Mouse (Mus musculus) R1 (cell line): ENCODE data around the gene Bmp2.

ENCODE experiments used
- DNase-seq: peaks from one replicate; pipeline ENCODE4 v3.0.0-alpha.2; 2018; ENCODE audit warnings: low read depth, low spot score

Bmp2 gene

GRCm38 (mm10) chr2:133552031-133552841, at the start of gene Bmp2:
Gene Bmp2 (plus strand): TSS chr2:133552159.
- DNase-seq: peak; percentile 50

GRCm38 (mm10) chr2:133505678-133506077, 46.3 kb upstream of the Bmp2 start:
- DNase-seq: no peak

GRCm38 (mm10) chr2:133507045-133507444, 44.9 kb upstream of the Bmp2 start:
- no peak for DNase-seq

- DNase-seq: no peak
Measured at GRCm38 (mm10) chr2:133509141-133509540, 42.8 kb upstream of the Bmp2 start.

- DNase-seq: no peak
Measured at GRCm38 (mm10) chr2:133511011-133511779, 40.8 kb upstream of the Bmp2 start.

- no peak for DNase-seq
Measured at GRCm38 (mm10) chr2:133516331-133517046, 35.5 kb upstream of the Bmp2 start.

- no peak for DNase-seq
Measured at GRCm38 (mm10) chr2:133517867-133518266, 34.1 kb upstream of the Bmp2 start.

- no peak for DNase-seq
Measured at GRCm38 (mm10) chr2:133521193-133521592, 30.8 kb upstream of the Bmp2 start.

GRCm38 (mm10) chr2:133522121-133522520, 29.8 kb upstream of the Bmp2 start:
- no peak for DNase-seq

- DNase-seq: no peak
Measured at GRCm38 (mm10) chr2:133525621-133526181, 26.3 kb upstream of the Bmp2 start.

- DNase-seq: no peak
Measured at GRCm38 (mm10) chr2:133529396-133529795, 22.6 kb upstream of the Bmp2 start.

GRCm38 (mm10) chr2:133533073-133533472, 18.9 kb upstream of the Bmp2 start:
- DNase-seq: no peak

GRCm38 (mm10) chr2:133535481-133535880, 16.5 kb upstream of the Bmp2 start:
- DNase-seq: no peak

GRCm38 (mm10) chr2:133536812-133537211, 15.1 kb upstream of the Bmp2 start:
- no peak for DNase-seq

GRCm38 (mm10) chr2:133540702-133541101, 11.3 kb upstream of the Bmp2 start:
- no peak for DNase-seq

- peak; percentile 75 for DNase-seq
Measured at GRCm38 (mm10) chr2:133550238-133550682, 1.7 kb upstream of the Bmp2 start.

GRCm38 (mm10) chr2:133552842-133553465, 995 bp downstream of the Bmp2 start:
- peak; percentile 57 for DNase-seq

GRCm38 (mm10) chr2:133553911-133554285, 1.9 kb downstream of the Bmp2 start:
- peak; percentile 13 for DNase-seq

GRCm38 (mm10) chr2:133554286-133555021, 2.5 kb downstream of the Bmp2 start:
- peak; percentile 64 for DNase-seq

- no peak for DNase-seq
Measured at GRCm38 (mm10) chr2:133564248-133564886, 12.4 kb downstream of the Bmp2 start.
